Mouse (Mus musculus) cerebellum, postnatal 10 days (tissue): ENCODE results near the gene Rilpl1.
"Not testable (repeated sequence)": the region's sequence is repeated elsewhere in the genome, so short reads cannot be mapped to it uniquely, and the experiment has no call there.

Experiments used
- DNase-seq, 2 experiments: peaks; one replicate each; pipeline ENCODE4 v3.0.0; 2021; ENCODE audit warnings: mixed read lengths in 2 of 2

The Rilpl1 gene

GRCm38 (mm10) chr5:124530655-124531582 is at the start of gene Rilpl1:
TSS of gene Rilpl1 (minus strand) at chr5:124531391.
- DNase-seq: peak; percentile 91 to 95

DNA sequence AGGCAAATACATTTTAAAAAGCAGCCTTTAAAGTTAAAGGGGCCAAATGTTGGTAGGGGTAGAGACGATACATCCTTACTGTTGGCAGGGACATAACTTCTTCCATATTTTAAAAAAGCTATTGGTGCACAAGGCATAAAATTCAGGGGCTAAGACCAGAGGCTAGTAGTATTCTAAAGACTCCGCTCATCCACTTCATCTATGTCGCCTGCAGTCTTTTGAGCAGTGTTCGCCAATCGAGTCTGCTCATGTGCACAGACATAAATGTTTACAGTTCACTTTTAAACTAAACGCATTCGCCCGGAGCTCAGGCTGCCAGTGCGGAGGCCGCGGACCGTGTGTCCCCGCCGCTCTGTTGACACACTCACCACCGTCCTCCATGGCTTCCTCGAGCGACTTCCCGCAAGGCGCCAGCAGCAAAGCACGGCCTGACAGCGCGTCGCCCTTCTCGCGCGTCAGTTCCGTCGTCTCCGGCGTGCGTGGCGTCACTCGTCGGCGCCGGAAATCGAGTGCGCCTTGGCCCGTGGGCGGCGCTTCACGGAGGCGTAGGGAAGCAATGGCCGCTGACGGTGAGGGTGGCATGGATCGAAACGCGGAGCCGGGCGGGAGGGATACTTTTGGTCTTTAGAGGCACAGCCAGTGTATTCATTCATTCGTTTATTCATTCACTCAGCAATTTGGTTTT is 47.6 kb upstream of the Rilpl1 start, which contains the start of the genes Eif2b1 and Gtf2h3:
Gene Eif2b1, minus strand, starts transcription at position 499 of the 685 bp plus-strand sequence.
Gene Gtf2h3, plus strand, starts transcription at position 508 of the 685 bp plus-strand sequence.
- peak; percentile 98 for DNase-seq

DNA sequence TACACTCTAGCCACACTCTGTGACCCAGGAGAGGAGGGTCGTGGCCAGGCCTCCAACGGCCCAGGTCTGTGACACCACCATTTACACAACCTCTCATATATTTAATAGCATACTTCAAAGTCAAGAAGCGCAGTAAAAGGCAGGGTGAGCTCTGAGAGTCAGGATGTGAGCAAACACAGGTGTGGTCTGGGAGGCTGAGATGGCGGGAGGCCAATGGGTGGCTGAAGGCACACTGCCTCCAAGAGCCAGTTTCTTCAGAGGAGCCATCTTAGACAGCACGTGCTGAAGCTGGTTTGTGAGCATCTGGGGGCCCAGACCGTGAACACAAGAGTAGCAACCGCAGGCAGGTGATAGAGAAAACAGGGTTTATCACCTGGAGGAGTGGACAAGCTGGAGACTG is 44.3 kb upstream of the Rilpl1 start:
- DNase-seq: no peak

- DNase-seq: peak; percentile 23 to 34
These were observed 39.9 kb upstream of the Rilpl1 start for GRCm38 (mm10) chr5:124571068-124571467.

- peak; percentile 42 to 45 for DNase-seq
These were observed 24.0 kb upstream of the Rilpl1 start for GRCm38 (mm10) chr5:124555145-124555544.

DNA sequence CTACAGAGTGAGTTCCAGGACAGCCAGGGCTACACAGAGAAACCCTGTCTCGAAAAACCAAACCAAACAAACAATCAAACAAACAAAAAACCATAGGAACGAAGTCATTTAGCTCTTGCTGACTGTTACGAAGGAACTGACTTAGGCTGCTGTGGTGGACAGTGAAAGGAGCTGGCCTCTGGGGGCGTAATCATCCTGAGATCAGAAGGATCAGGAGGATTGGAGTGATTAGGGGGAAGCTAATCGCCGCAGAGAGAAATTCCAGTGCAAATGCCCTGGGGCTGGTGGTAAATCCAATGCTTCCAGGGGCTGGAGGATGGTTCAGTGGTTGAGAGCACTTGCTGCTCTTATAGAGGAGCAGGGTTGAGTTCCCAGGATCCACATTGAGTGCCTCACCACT is 22.4 kb upstream of the Rilpl1 start:
- DNase-seq: no peak

- peak; percentile 93 to 94 for DNase-seq
These were observed 21.5 kb upstream of the Rilpl1 start, which contains the start of gene Ddx55 for GRCm38 (mm10) chr5:124552558-124553307. TSS of gene Ddx55 (plus strand) at chr5:124552864.

- peak in 1 of 2 experiments; percentile 29 for DNase-seq
These were observed 20.9 kb upstream of the Rilpl1 start for GRCm38 (mm10) chr5:124552094-124552472.

DNA sequence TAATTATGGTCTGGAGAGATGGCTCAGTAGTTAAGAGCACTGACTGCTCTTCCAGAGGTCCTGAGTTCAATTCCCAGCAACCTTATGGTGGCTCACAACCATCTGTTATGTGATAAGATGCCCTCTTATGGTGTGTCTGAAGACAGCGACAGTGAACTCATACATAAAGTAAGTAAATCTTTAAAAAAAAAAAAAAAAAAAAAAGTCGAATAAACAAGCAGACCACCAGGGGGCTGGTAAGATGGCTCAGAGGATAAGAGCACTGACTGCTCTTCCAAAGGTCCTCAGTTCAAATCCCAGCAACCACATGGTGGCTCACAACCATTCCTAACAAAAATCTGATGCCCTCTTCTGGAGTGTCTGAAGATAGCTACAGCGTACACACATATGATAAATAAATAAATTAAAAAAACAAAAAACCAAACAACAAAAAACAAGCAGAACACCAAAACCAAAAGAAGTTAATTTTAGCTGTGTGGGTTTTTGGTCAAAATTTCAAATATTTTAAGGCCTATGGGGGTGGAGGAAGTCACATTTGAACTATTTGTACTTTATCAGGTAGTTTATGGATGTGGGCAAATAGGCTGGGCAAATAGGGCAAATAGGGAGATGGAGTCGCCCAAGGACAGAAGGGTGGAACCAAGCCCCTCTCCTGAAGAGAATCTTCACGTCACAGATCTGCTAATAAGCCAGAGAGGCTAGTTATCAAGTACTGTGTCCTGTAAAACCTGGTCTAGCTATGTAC is 20.3 kb upstream of the Rilpl1 start:
- DNase-seq: not testable (repeated sequence)

GRCm38 (mm10) chr5:124550737-124551136 is 19.5 kb upstream of the Rilpl1 start:
- not testable (repeated sequence) for DNase-seq

DNA sequence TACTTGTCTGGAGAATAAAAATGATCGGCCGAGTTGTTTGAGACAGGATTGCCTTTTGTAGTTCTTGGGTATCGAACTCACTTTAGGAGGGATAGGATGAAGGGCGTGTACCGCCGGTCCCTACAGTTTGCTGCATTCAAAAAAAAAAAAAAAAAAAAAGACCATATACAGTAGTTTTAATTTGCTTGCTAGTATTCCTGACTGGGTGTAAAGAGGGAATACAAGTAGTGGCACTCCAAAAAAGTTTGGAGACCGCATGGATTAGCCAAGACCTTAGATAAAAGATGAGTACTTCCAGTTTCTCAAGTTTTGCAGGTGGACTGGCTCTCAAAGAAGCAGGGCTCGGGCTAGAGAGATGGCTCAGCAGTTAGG is 10.4 kb upstream of the Rilpl1 start:
- DNase-seq: no peak

GRCm38 (mm10) chr5:124540905-124541601 is 9.9 kb upstream of the Rilpl1 start:
- peak; percentile 68 to 69 for DNase-seq

GRCm38 (mm10) chr5:124540383-124540786 is 9.2 kb upstream of the Rilpl1 start, which contains the start of gene Tmed2:
TSS of gene Tmed2 (plus strand) at chr5:124540695.
- DNase-seq: peak; percentile 96 to 98

DNA sequence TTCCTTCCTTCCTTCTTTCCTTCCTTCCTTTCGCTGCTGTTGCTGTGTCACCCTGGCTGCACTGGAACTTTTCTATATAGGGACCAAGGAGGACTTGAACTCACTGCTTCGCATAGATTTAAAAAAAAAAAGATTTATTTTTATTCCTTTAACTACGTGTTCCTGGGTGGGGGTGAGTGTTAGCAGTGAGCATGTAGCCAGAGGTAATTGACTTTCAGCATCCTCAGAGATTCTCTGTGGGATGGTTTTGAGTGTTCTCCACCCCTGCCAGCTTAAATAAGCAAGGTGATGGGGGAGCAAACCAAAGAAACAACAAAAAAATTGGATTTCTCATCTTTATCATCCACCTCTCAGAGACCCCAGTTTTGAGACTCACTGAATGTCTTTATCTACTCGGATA is 8.7 kb upstream of the Rilpl1 start:
- DNase-seq: no peak

DNA sequence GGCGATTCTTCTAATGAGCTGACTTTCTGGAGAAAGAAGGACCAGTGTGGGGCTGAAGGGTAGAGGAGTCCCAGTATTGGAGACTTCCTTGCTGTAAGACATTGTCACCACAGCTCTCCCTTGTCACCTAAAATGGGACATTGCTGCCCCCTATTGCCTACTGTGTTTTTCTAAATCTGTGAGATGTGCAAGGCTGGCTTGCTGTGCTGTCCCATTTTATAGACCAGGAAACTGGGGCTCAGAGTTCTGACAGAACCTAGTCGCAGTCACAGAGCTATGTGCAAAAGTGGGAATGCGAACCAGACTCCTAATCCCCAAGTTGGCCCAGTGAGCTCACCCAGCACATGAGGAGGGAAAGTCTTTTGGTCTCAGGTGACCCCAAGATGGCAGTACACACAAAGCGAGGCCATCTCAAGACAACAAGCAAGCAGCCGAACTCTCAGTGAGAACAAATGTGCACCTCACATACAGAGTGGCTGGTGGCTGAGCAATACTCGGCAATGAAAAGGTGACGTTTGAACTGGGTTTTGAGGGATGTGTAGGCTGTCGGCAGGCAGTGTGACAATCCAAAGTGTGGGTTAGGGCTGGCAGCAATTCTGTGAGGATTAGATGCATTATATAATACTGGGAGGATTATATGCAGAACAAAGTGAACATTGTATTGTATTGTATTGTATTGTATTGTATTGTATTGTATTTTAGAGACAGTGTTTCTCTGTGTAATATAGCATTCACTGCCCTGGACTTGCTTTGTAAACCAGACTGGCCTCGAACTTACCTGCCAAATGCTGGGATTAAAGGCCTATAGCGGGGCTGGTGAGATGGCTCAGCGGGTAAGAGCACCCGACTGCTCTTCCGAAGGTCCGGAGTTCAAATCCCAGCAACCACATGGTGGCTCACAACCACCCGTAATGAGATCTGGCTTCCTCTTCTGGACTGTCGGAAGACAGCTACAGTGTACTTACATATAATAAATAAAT is 7.9 kb upstream of the Rilpl1 start:
- DNase-seq: peak; percentile 74 to 76

DNA sequence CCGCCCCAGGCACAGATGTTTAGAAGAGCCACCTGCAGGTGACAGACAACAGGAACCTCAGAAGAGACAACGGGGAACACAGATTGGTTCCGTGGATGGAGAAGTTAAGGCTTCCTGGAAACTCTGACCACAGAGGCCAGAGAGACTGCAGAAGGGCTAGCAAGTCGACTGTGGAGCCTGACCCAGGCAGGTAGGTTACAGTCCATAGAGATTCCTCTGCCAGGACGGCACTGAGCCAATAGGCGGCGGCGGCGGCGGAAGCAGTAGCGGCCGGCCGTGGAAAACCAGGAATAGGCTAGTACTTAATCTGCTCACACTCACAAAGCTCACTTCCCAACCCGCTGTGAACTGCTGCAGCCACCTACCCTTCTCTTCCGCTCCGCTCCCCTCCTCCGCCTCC is 5.6 kb upstream of the Rilpl1 start:
- peak; percentile 52 to 59 for DNase-seq

DNA sequence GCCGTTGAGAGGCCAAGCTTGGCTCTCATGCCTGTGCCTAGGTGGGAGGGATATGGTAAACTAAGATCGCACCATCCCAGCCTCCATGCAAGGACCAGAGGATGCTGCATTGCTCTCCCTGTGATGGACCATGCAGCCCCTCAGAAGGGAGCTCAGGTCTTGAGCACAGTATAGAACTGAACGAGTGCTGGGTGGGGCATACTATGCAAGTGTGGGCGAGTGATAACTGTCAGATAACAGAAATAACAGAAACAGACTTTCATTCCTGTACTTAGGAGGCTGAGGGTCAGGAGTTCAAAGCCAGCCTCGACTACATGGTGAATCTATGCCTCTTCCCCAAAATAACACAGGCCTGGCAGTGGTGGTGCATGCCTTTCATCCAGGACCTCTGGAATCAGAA is 3.8 kb upstream of the Rilpl1 start:
- no peak for DNase-seq

- no peak for DNase-seq
These were observed 1.3 kb upstream of the Rilpl1 start for GRCm38 (mm10) chr5:124532451-124532850.

GRCm38 (mm10) chr5:124531583-124531930 is 366 bp upstream of the Rilpl1 start:
- DNase-seq: no peak

GRCm38 (mm10) chr5:124529697-124530096 is 1.5 kb downstream of the Rilpl1 start:
- DNase-seq: no peak
